Mouse (Mus musculus) kidney, adult 2 months (tissue): ENCODE measurements around the gene Wdr95.

Experiments used
- CTCF ChIP-seq: fragments of 200-500 bp; conservative IDR thresholded peaks from 2 replicates; pipeline ENCODE4 v1.5.1; 2011; ENCODE audit warnings: low read depth, mild to moderate bottlenecking, control low read depth, low read length, moderate library complexity, mixed read lengths; ENCODE audit not compliant: insufficient read depth, insufficient read length
- POLR2A ChIP-seq: fragments of 200-500 bp; IDR thresholded peaks from one replicate; pipeline ENCODE4 v1.6.1; 2011; ENCODE audit warnings: low read depth, low read length, control low read depth

DNA sequence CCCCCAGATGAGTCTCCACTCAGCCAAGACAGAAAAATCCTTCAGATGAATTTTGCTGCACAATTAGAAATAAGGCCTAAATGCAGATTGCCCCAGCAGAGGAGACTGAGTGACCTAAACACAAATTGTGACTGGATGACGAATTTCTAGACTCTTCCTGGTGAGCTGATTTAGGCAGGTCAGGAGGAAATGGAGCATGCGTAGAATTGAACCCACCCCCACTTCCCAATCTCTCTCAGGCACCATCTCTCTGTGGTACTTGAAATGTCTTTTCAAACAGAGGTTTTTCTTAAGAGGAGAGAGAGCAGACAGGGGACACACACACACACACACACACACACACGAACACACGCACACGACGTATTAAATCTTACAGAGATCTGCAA lies 4.6 kb upstream of the Wdr95 start:
- TF ChIP-seq CTCF: no peak
- no peak for TF ChIP-seq POLR2A
